Mouse (Mus musculus): ENCODE measurements around the gene Cenpb. TPM values are rescaled to one million over a fixed set of nuclear protein-coding genes. Genes with fewer than 3 reads are reported as not detected.

Cenpb gene
- polyA plus RNA-seq, 1 experiment, result 55.0 TPM

- Histone ChIP-seq H3K4me3 (ENCODE audit: insufficient read depth, low read length) (no peak overlapping the region), H3K27ac (ENCODE audit: insufficient read depth, low read length) (peak overlapping the region; percentile 97), H3K4me1 (ENCODE audit: control insufficient read depth, insufficient read depth, low read length) (peaks cover 4% of the 10 kb centered on the region)
- TF ChIP-seq CTCF (IDR thresholded peaks at IDR 0.05; ENCODE audit: borderline replicate concordance, insufficient read depth, low read length), result no peak
- no peak for TF ChIP-seq POLR2A (IDR thresholded peaks at IDR 0.05; ENCODE audit: low read depth, low read length)
These were observed 24.0 kb upstream of the Cenpb start for GRCm38 (mm10) chr2:131203816-131204409.

- Histone ChIP-seq H3K4me1 (ENCODE audit: control insufficient read depth, insufficient read depth, low read length) (peaks cover 4% of the 10 kb centered on the region), H3K4me3 (ENCODE audit: insufficient read depth, low read length) (no peak overlapping the region), H3K27ac (ENCODE audit: insufficient read depth, low read length) (no peak overlapping the region)
- TF ChIP-seq POLR2A (IDR thresholded peaks at IDR 0.05; ENCODE audit: low read depth, low read length) (no peak), CTCF (IDR thresholded peaks at IDR 0.05; ENCODE audit: borderline replicate concordance, insufficient read depth, low read length) (no peak)
These were observed 21.4 kb upstream of the Cenpb start for GRCm38 (mm10) chr2:131201262-131201661.

- Histone ChIP-seq H3K27ac (ENCODE audit: insufficient read depth, low read length) (no peak overlapping the region), H3K4me1 (ENCODE audit: control insufficient read depth, insufficient read depth, low read length) (peaks cover 4% of the 10 kb centered on the region), H3K4me3 (ENCODE audit: insufficient read depth, low read length) (no peak overlapping the region)
- TF ChIP-seq POLR2A (IDR thresholded peaks at IDR 0.05; ENCODE audit: low read depth, low read length) (no peak), CTCF (IDR thresholded peaks at IDR 0.05; ENCODE audit: borderline replicate concordance, insufficient read depth, low read length) (no peak)
These were observed 20.8 kb upstream of the Cenpb start for GRCm38 (mm10) chr2:131200710-131201109.

GRCm38 (mm10) chr2:131196606-131197316, 16.9 kb upstream of the Cenpb start:
- Histone ChIP-seq H3K4me1 (ENCODE audit: control insufficient read depth, insufficient read depth, low read length) (no peaks in the 10 kb centered on the region), H3K4me3 (ENCODE audit: insufficient read depth, low read length) (no peak overlapping the region), H3K27ac (ENCODE audit: insufficient read depth, low read length) (no peak overlapping the region)
- TF ChIP-seq POLR2A (IDR thresholded peaks at IDR 0.05; ENCODE audit: low read depth, low read length) (no peak), CTCF (IDR thresholded peaks at IDR 0.05; ENCODE audit: borderline replicate concordance, insufficient read depth, low read length) (no peak)

- TF ChIP-seq POLR2A (IDR thresholded peaks at IDR 0.05; ENCODE audit: low read depth, low read length), result no peak
- no peak for TF ChIP-seq CTCF (IDR thresholded peaks at IDR 0.05; ENCODE audit: borderline replicate concordance, insufficient read depth, low read length)
- no peak overlapping the region for H3K27ac ChIP-seq (ENCODE audit: insufficient read depth, low read length)
- peaks cover 5% of the 10 kb centered on the region; the same call in 1 of the 2 replicates for H3K4me1 ChIP-seq (ENCODE audit: control insufficient read depth, insufficient read depth, low read length)
- no peak overlapping the region for H3K4me3 ChIP-seq (ENCODE audit: insufficient read depth, low read length)
These were observed 11.1 kb upstream of the Cenpb start for GRCm38 (mm10) chr2:131191005-131191390.

- TF ChIP-seq CTCF (IDR thresholded peaks at IDR 0.05; ENCODE audit: borderline replicate concordance, insufficient read depth, low read length) (no peak), POLR2A (IDR thresholded peaks at IDR 0.05; ENCODE audit: low read depth, low read length) (no peak)
These were observed 10.6 kb upstream of the Cenpb start for GRCm38 (mm10) chr2:131190344-131191004.

GRCm38 (mm10) chr2:131189521-131190309, 9.8 kb upstream of the Cenpb start:
- TF ChIP-seq POLR2A (IDR thresholded peaks at IDR 0.05; ENCODE audit: low read depth, low read length) (no peak), CTCF (IDR thresholded peaks at IDR 0.05; ENCODE audit: borderline replicate concordance, insufficient read depth, low read length) (no peak)
- Histone ChIP-seq H3K4me1 (ENCODE audit: control insufficient read depth, insufficient read depth, low read length) (peaks cover 5% of the 10 kb centered on the region; the same call in 1 of the 2 replicates), H3K27ac (ENCODE audit: insufficient read depth, low read length) (no peak overlapping the region), H3K4me3 (ENCODE audit: insufficient read depth, low read length) (no peak overlapping the region)

More at GRCm38 (mm10) chr2:131190344-131191004, 10.6 kb upstream of the Cenpb start:
- Histone ChIP-seq H3K27ac (ENCODE audit: insufficient read depth, low read length) (no peak overlapping the region), H3K4me1 (ENCODE audit: control insufficient read depth, insufficient read depth, low read length) (peaks cover 5% of the 10 kb centered on the region; the same call in 1 of the 2 replicates), H3K4me3 (ENCODE audit: insufficient read depth, low read length) (no peak overlapping the region)

GRCm38 (mm10) chr2:131188311-131188710, 8.4 kb upstream of the Cenpb start:
- Histone ChIP-seq H3K4me1 (ENCODE audit: control insufficient read depth, insufficient read depth, low read length) (peaks cover 5% of the 10 kb centered on the region; the same call in 1 of the 2 replicates), H3K4me3 (ENCODE audit: insufficient read depth, low read length) (no peak overlapping the region), H3K27ac (ENCODE audit: insufficient read depth, low read length) (no peak overlapping the region)
- TF ChIP-seq POLR2A (IDR thresholded peaks at IDR 0.05; ENCODE audit: low read depth, low read length) (no peak), CTCF (IDR thresholded peaks at IDR 0.05; ENCODE audit: borderline replicate concordance, insufficient read depth, low read length) (no peak)

GRCm38 (mm10) chr2:131187602-131187922, 7.7 kb upstream of the Cenpb start:
- H3K4me1 ChIP-seq (ENCODE audit: control insufficient read depth, insufficient read depth, low read length), result peaks cover 5% of the 10 kb centered on the region; the same call in 1 of the 2 replicates
- TF ChIP-seq POLR2A (IDR thresholded peaks at IDR 0.05; ENCODE audit: low read depth, low read length) (no peak), CTCF (IDR thresholded peaks at IDR 0.05; ENCODE audit: borderline replicate concordance, insufficient read depth, low read length) (no peak)
- H3K27ac ChIP-seq (ENCODE audit: insufficient read depth, low read length), result no peak overlapping the region
- peak overlapping the region; percentile 59 for H3K4me3 ChIP-seq (ENCODE audit: insufficient read depth, low read length)

All from embryonic fibroblast, embryonic 13.5 days (primary cell).